Mouse (Mus musculus) small intestine, adult 2 months (tissue): ENCODE results near the gene Ppargc1a. TPM values are rescaled to one million over a fixed set of nuclear protein-coding genes. Genes with fewer than 3 reads are reported as not detected.

Source experiments
- H3K27ac ChIP-seq: fragments of 200-500 bp; 2 replicates; pipeline ENCODE4 v1.5.1; 2012; ENCODE audit warnings: low read depth, low read length, control low read depth, inconsistent platforms; ENCODE audit not compliant: insufficient read depth
- H3K27me3 ChIP-seq: fragments of 200-500 bp; 2 replicates; pipeline ENCODE4 v1.6.1; 2012; ENCODE audit warnings: mild to moderate bottlenecking, moderate library complexity, low read length, inconsistent platforms; ENCODE audit not compliant: control insufficient read depth, insufficient read depth
- H3K36me3 ChIP-seq: fragments of 200-500 bp; 2 replicates; pipeline ENCODE4 v1.6.1; 2012; ENCODE audit warnings: mild to moderate bottlenecking, low read length, control low read depth, inconsistent platforms; ENCODE audit not compliant: control insufficient read depth, insufficient read depth
- H3K4me1 ChIP-seq: fragments of 200-500 bp; 2 replicates; pipeline ENCODE4 v1.6.1; 2012; ENCODE audit warnings: low read length, inconsistent platforms, mixed read lengths; ENCODE audit not compliant: control insufficient read depth, insufficient read depth, insufficient read length
- H3K4me3 ChIP-seq: fragments of 200-500 bp; 2 replicates; pipeline ENCODE4 v1.5.1; 2012; ENCODE audit warnings: low read depth, mild to moderate bottlenecking, control low read depth, inconsistent platforms, low read length, moderate library complexity
- CTCF ChIP-seq: fragments of 200-500 bp; IDR thresholded peaks from 2 replicates; pipeline ENCODE4 v1.5.1; 2012; ENCODE audit warnings: low read depth, mild to moderate bottlenecking, control low read depth, inconsistent platforms, low read length, moderate library complexity, mixed read lengths; ENCODE audit not compliant: insufficient replicate concordance, insufficient read length; ENCODE audit errors: extremely low read depth
- POLR2A ChIP-seq: fragments of 200-500 bp; IDR thresholded peaks from 2 replicates; pipeline ENCODE4 v1.6.1; 2012; ENCODE audit warnings: low read depth, mild to moderate bottlenecking, control low read depth, inconsistent platforms, low read length, moderate library complexity
- WGBS: fragments of 180-500 bp; shearing (Covaris S2); methylation state at CpG from one replicate; pipeline ENCODE4 v1.1.7; 2018; 5-methylcytosine and 5-hydroxymethylcytosine counted together
- polyA plus RNA-seq: library from polyadenylated mRNA; depleted of rRNA; stranded (reverse); fragments of >200 nt; gene quantifications from 2 replicates; pipeline ENCODE4 v1.2.3, GENCODE M21; 2012

Ppargc1a gene
- polyA plus RNA-seq, 1 experiment, result 9.0 TPM

GRCm38 (mm10) chr5:51544141-51544735 is 23.3 kb downstream of the Ppargc1a start:
- Histone ChIP-seq H3K4me1 (peaks cover 10% of the 10 kb centered on the region; the same call in 1 of the 2 replicates), H3K27me3 (no peaks in the 10 kb centered on the region), H3K4me3 (no peak overlapping the region), H3K36me3 (peaks cover 20% of the 10 kb centered on the region), H3K27ac (no peak overlapping the region)
- 56% methylated on average over 8 of the region's 8 CpGs for WGBS
- no peak for TF ChIP-seq POLR2A
- TF ChIP-seq CTCF, result no peak

- Histone ChIP-seq H3K27ac (no peak overlapping the region), H3K27me3 (no peaks in the 10 kb centered on the region), H3K4me3 (no peak overlapping the region), H3K36me3 (peaks cover 9% of the 10 kb centered on the region; the same call in 1 of the 2 replicates), H3K4me1 (peaks cover 13% of the 10 kb centered on the region; the same call in 1 of the 2 replicates)
- no peak for TF ChIP-seq POLR2A
- no peak for TF ChIP-seq CTCF
- WGBS, result 72% methylated on average over 3 of the region's 3 CpGs
Observed at GRCm38 (mm10) chr5:51541557-51541956, 26.0 kb downstream of the Ppargc1a start.

DNA sequence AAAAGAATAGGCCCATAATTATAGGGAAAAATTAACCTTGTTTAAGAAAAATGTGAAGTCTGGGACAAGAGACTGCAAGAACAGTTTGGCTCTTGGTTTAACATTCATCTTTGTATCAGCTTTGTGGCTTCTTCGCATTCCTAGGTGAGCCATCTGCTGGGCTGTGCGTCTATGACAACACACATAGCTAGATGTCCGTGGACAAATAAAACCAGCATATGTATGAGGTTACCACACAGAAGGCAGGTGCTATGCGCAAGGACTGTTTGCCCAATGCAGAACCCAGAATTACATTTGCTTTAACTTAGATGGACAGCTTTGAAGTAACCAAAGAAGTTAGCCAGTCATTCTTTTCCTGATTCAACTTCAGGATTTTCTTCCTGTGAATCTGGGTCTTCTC is 26.7 kb downstream of the Ppargc1a start:
- H3K4me1 ChIP-seq, result peaks cover 13% of the 10 kb centered on the region; the same call in 1 of the 2 replicates
- 75% methylated on average over 4 of the region's 4 CpGs for WGBS
- H3K27ac ChIP-seq, result no peak overlapping the region
- TF ChIP-seq CTCF (no peak), POLR2A (no peak)
- peaks cover 6% of the 10 kb centered on the region; the same call in 1 of the 2 replicates for H3K36me3 ChIP-seq
- no peaks in the 10 kb centered on the region for H3K27me3 ChIP-seq
- no peak overlapping the region for H3K4me3 ChIP-seq

- Histone ChIP-seq H3K36me3 (peaks cover 6% of the 10 kb centered on the region; the same call in 1 of the 2 replicates), H3K27ac (no peak overlapping the region), H3K4me3 (no peak overlapping the region), H3K27me3 (no peaks in the 10 kb centered on the region), H3K4me1 (peaks cover 13% of the 10 kb centered on the region; the same call in 1 of the 2 replicates)
- no peak for TF ChIP-seq POLR2A
- no peak for TF ChIP-seq CTCF
Observed at GRCm38 (mm10) chr5:51539563-51539962, 28.0 kb downstream of the Ppargc1a start.

- H3K4me3 ChIP-seq, result no peak overlapping the region
- 29% methylated on average over 6 of the region's 6 CpGs for WGBS
- peaks cover 11% of the 10 kb centered on the region; the same call in 1 of the 2 replicates for H3K4me1 ChIP-seq
- TF ChIP-seq CTCF (no peak), POLR2A (no peak)
- no peak overlapping the region for H3K27ac ChIP-seq
- no peaks in the 10 kb centered on the region for H3K27me3 ChIP-seq
- H3K36me3 ChIP-seq, result peaks cover 6% of the 10 kb centered on the region
Observed at GRCm38 (mm10) chr5:51538319-51538718, 29.2 kb downstream of the Ppargc1a start.

GRCm38 (mm10) chr5:51537646-51538030 is 29.9 kb downstream of the Ppargc1a start:
- no peak for TF ChIP-seq POLR2A
- TF ChIP-seq CTCF, result no peak
- Histone ChIP-seq H3K27me3 (no peaks in the 10 kb centered on the region), H3K36me3 (peaks cover 4% of the 10 kb centered on the region), H3K4me3 (no peak overlapping the region), H3K4me1 (peaks cover 9% of the 10 kb centered on the region; the same call in 1 of the 2 replicates), H3K27ac (peak overlapping the region; percentile 51; the same call in 1 of the 2 replicates)

DNA sequence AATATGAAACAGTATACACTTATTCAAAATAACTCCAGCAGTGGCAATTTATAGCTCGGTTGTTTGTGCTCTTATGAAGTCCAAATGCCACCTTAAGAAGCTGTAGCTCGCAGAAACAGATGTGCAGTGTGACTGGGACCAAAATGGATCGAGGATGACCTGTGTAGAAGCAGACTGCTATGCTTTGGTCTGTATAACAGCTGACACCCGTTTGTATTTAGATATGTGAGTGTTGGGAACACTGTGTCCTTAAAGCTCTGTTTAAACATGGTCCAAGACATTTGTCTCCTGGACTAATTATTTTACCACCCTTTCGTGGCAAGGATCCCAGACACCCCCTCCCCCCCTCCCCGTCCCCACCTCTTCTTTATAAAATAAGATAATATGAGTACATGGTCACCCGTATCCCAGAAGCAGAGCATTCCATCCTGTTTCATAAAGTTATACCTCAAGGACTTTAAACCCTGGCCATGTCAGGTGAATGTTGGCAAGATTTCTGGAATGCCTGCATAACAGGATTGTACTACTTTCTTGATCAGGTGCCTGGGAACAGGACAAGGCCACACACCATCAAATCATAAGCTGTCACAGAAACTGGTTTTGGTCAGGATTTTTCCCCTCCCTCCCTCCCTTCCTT is 30.4 kb downstream of the Ppargc1a start:
- WGBS, result 24% methylated on average over 7 of the region's 7 CpGs
- H3K27me3 ChIP-seq, result no peaks in the 10 kb centered on the region
- no peak for TF ChIP-seq CTCF
- no peak for TF ChIP-seq POLR2A
- H3K36me3 ChIP-seq, result peaks cover 4% of the 10 kb centered on the region
- no peak overlapping the region for H3K4me3 ChIP-seq
- H3K27ac ChIP-seq, result 0 out of 2 replicates have a peak overlapping the region, but pooled peaks have one; percentile 21
- H3K4me1 ChIP-seq, result peaks cover 9% of the 10 kb centered on the region; the same call in 1 of the 2 replicates
